Mouse (Mus musculus) C2C12 (cell line): ENCODE data around the gene Arl4c.

Experiments
- CTCF ChIP-seq: IDR thresholded peaks from one replicate; pipeline ENCODE4 v1.5.1; 2011; ENCODE audit not compliant: control insufficient read depth, insufficient read depth, insufficient read length
- USF1 ChIP-seq: IDR thresholded peaks from one replicate; pipeline ENCODE4 v1.6.1; 2011; ENCODE audit warnings: low read depth, mild to moderate bottlenecking, control low read depth, moderate library complexity

GRCm38 (mm10) chr1:88639432-88640281 is 62.4 kb downstream of the Arl4c start:
- TF ChIP-seq USF1 (no peak), CTCF (no peak)
